Mouse (Mus musculus): ENCODE measurements around the gene Cd300lf. TPM values are rescaled to one million over a fixed set of nuclear protein-coding genes. Genes with fewer than 3 reads are reported as not detected.

Cd300lf gene
- polyA plus RNA-seq, 1 experiment: 0.72 TPM

DNA sequence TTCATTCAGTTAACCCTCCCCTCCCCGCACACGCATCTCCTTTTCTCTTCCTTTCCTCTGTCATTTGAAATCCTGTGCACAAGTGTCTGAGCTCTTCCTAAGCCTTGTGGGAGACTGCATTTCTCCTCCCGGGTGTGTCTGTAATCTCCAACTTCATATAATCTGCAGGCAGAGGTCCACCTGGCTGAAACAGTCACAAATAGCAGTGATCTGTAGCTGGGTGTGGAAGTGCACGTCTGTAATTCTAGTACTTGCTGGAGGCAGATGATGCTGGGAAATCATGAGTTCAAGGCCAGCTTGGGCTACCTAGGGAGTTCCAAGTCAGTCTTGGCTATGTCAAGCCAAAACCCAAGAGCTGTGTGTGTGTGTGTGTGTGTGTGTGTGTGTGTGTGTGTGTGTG is 41.7 kb downstream of the Cd300lf start:
- DNase-seq: no peak
- no peak for TF ChIP-seq POLR2A (IDR thresholded peaks at IDR 0.05; ENCODE audit: borderline replicate concordance, insufficient read depth, low read length)
- TF ChIP-seq CTCF (IDR thresholded peaks at IDR 0.05; ENCODE audit: borderline replicate concordance, insufficient read depth, low read depth, low read length): no peak
- Histone ChIP-seq H3K4me3 (replicated peaks; ENCODE audit: insufficient read depth, low read depth, low read length) (peak overlapping the region; percentile 71), H3K27me3 (ENCODE audit: control insufficient read depth, insufficient read depth, low read length) (no peaks in the 10 kb centered on the region), H3K27ac (ENCODE audit: insufficient read depth, low read length) (peak overlapping the region; percentile 85), H3K4me1 (ENCODE audit: control insufficient read depth, insufficient read depth, low read length) (peaks cover 2% of the 10 kb centered on the region; the same call in 1 of the 2 replicates)
- 5% methylated on average over 4 of the region's 4 CpGs for WGBS

- peak; percentile 61; the same call in 1 of the 2 replicates for TF ChIP-seq POLR2A (IDR thresholded peaks at IDR 0.05; ENCODE audit: borderline replicate concordance, insufficient read depth, low read length)
- TF ChIP-seq CTCF (IDR thresholded peaks at IDR 0.05; ENCODE audit: borderline replicate concordance, insufficient read depth, low read depth, low read length): no peak
- Histone ChIP-seq H3K27me3 (ENCODE audit: control insufficient read depth, insufficient read depth, low read length) (no peaks in the 10 kb centered on the region), H3K4me1 (ENCODE audit: control insufficient read depth, insufficient read depth, low read length) (peaks cover 2% of the 10 kb centered on the region; the same call in 1 of the 2 replicates), H3K4me3 (replicated peaks; ENCODE audit: insufficient read depth, low read depth, low read length) (peak within 1 kb of the TSS; percentile 71), H3K27ac (ENCODE audit: insufficient read depth, low read length) (peak within 1 kb of the TSS; percentile 85)
- DNase-seq: peak; percentile 85 to 86
- WGBS: under 1% methylated on average over 36 of the region's 36 CpGs
These were observed 42.4 kb downstream of the Cd300lf start, which contains the start of gene Rab37 for GRCm38 (mm10) chr11:115091362-115091901. TSS of gene Rab37 (plus strand) at chr11:115091431.

DNA sequence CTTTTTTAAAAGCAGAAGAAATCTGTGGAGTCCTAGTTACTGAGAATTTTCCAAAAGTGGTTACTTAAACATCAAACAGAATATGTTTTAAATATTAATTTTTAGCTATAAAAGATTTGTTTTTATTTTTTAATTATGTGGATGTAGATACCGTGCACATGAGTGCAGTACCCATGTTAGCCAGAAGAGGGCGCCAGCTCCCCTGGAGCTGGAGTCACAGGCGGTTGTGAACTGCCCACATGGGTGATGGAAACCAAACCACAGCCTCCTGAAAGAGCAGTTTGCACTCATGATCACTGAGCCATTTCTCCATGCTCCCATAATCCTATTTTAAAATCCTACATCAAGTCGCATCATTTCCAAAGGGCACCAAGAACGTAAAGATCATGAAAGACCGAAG is 43.9 kb downstream of the Cd300lf start:
- 70% methylated on average over 6 of the region's 6 CpGs for WGBS
- DNase-seq: no peak

GRCm38 (mm10) chr11:115086213-115086612 is 47.6 kb downstream of the Cd300lf start:
- H3K4me1 ChIP-seq (ENCODE audit: control insufficient read depth, insufficient read depth, low read length): peaks cover 15% of the 10 kb centered on the region
- no peak overlapping the region for H3K4me3 ChIP-seq (replicated peaks; ENCODE audit: insufficient read depth, low read depth, low read length)
- H3K27ac ChIP-seq (ENCODE audit: insufficient read depth, low read length): no peak overlapping the region
- no peak for TF ChIP-seq CTCF (IDR thresholded peaks at IDR 0.05; ENCODE audit: borderline replicate concordance, insufficient read depth, low read depth, low read length)
- no peak for TF ChIP-seq POLR2A (IDR thresholded peaks at IDR 0.05; ENCODE audit: borderline replicate concordance, insufficient read depth, low read length)
- WGBS: 82% methylated on average over 7 of the region's 7 CpGs
- DNase-seq: no peak
- no peaks in the 10 kb centered on the region for H3K27me3 ChIP-seq (ENCODE audit: control insufficient read depth, insufficient read depth, low read length)

More for the DNA sequence above, 43.9 kb downstream of the Cd300lf start:
- peaks cover 5% of the 10 kb centered on the region; the same call in 1 of the 2 replicates for H3K4me1 ChIP-seq (ENCODE audit: control insufficient read depth, insufficient read depth, low read length)
- TF ChIP-seq POLR2A (IDR thresholded peaks at IDR 0.05; ENCODE audit: borderline replicate concordance, insufficient read depth, low read length) (no peak), CTCF (IDR thresholded peaks at IDR 0.05; ENCODE audit: borderline replicate concordance, insufficient read depth, low read depth, low read length) (peak; percentile 64)
- H3K4me3 ChIP-seq (replicated peaks; ENCODE audit: insufficient read depth, low read depth, low read length): no peak overlapping the region
- H3K27me3 ChIP-seq (ENCODE audit: control insufficient read depth, insufficient read depth, low read length): no peaks in the 10 kb centered on the region
- no peak overlapping the region for H3K27ac ChIP-seq (ENCODE audit: insufficient read depth, low read length)

DNA sequence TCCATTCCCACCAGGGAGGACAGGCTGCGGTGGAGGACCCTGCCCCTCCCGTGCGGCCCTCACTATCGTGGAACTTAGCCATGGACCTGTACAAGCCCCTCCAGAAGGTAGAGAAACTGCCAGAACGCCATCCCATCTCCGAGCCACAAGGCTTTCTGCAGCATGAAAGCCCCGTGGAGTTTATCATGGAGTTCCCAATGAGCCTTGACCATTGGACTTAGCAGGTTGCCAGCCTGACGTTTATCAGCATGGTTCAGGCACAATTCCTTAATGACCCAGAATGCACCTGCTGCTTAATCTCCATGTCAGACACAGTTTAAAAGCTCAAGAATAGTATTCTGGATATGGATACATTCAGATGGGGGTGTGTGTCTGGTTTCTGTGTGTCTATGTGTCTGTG is 48.7 kb downstream of the Cd300lf start:
- Histone ChIP-seq H3K4me3 (replicated peaks; ENCODE audit: insufficient read depth, low read depth, low read length) (no peak overlapping the region), H3K4me1 (ENCODE audit: control insufficient read depth, insufficient read depth, low read length) (peaks cover 15% of the 10 kb centered on the region), H3K27me3 (ENCODE audit: control insufficient read depth, insufficient read depth, low read length) (no peaks in the 10 kb centered on the region), H3K27ac (ENCODE audit: insufficient read depth, low read length) (no peak overlapping the region)
- 51% methylated on average over 8 of the region's 8 CpGs for WGBS
- DNase-seq: no peak
- TF ChIP-seq CTCF (IDR thresholded peaks at IDR 0.05; ENCODE audit: borderline replicate concordance, insufficient read depth, low read depth, low read length): no peak
- no peak for TF ChIP-seq POLR2A (IDR thresholded peaks at IDR 0.05; ENCODE audit: borderline replicate concordance, insufficient read depth, low read length)

GRCm38 (mm10) chr11:115084595-115084994 is 49.2 kb downstream of the Cd300lf start:
- Histone ChIP-seq H3K4me1 (ENCODE audit: control insufficient read depth, insufficient read depth, low read length) (peaks cover 15% of the 10 kb centered on the region), H3K27me3 (ENCODE audit: control insufficient read depth, insufficient read depth, low read length) (no peaks in the 10 kb centered on the region), H3K27ac (ENCODE audit: insufficient read depth, low read length) (no peak overlapping the region), H3K4me3 (replicated peaks; ENCODE audit: insufficient read depth, low read depth, low read length) (no peak overlapping the region)
- 21% methylated on average over 12 of the region's 12 CpGs for WGBS
- DNase-seq: peak in 1 of 2 experiments; percentile 59
- TF ChIP-seq POLR2A (IDR thresholded peaks at IDR 0.05; ENCODE audit: borderline replicate concordance, insufficient read depth, low read length) (no peak), CTCF (IDR thresholded peaks at IDR 0.05; ENCODE audit: borderline replicate concordance, insufficient read depth, low read depth, low read length) (no peak)

DNA sequence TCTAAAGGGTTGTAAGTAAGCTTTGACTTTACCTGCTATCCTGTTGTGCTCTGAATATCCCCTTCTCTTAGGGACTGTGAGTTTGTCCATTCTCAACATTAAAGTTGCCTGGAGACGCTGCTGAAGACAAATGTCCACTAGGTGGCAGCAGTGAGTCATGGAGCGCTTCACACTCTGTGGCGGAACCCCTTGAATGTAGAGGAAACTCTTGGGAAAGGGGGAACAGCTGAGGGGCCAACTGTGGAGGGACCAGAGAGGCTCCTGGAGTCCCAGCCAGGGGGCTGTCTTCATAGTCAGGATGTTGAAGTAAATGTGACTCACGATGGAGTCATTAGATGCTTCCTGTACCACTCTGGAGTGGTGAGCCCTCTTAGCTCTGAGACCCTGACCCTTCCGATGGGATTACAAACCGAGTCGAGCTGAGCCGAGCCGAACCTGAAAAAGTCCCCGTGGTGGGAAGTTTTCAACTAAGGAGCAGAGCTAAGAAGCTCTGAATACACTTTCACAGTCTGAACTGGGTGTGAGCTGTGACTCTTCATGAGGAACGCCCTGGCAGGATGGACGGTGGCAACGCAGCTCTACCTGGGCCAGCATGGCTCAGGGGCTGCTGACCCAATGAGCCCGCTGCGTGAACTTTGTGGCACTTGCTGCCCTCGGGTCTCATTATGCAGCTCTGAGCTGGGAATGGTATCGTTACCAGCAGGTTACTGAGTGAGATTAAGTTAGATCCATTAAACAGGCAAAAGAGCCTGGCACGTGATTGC is 50.2 kb downstream of the Cd300lf start:
- H3K27me3 ChIP-seq (ENCODE audit: control insufficient read depth, insufficient read depth, low read length): no peaks in the 10 kb centered on the region
- peak; percentile 79 to 81 for DNase-seq
- H3K27ac ChIP-seq (ENCODE audit: insufficient read depth, low read length): no peak overlapping the region
- WGBS: 45% methylated on average over 18 of the region's 18 CpGs
- peaks cover 15% of the 10 kb centered on the region for H3K4me1 ChIP-seq (ENCODE audit: control insufficient read depth, insufficient read depth, low read length)
- TF ChIP-seq CTCF (IDR thresholded peaks at IDR 0.05; ENCODE audit: borderline replicate concordance, insufficient read depth, low read depth, low read length): peak; percentile 88
- no peak for TF ChIP-seq POLR2A (IDR thresholded peaks at IDR 0.05; ENCODE audit: borderline replicate concordance, insufficient read depth, low read length)
- no peak overlapping the region for H3K4me3 ChIP-seq (replicated peaks; ENCODE audit: insufficient read depth, low read depth, low read length)

GRCm38 (mm10) chr11:115082196-115082595 is 51.6 kb downstream of the Cd300lf start:
- 62% methylated on average over 6 of the region's 6 CpGs for WGBS
- H3K4me1 ChIP-seq (ENCODE audit: control insufficient read depth, insufficient read depth, low read length): peaks cover 15% of the 10 kb centered on the region
- H3K27ac ChIP-seq (ENCODE audit: insufficient read depth, low read length): no peak overlapping the region
- no peak for DNase-seq
- H3K27me3 ChIP-seq (ENCODE audit: control insufficient read depth, insufficient read depth, low read length): no peaks in the 10 kb centered on the region
- TF ChIP-seq CTCF (IDR thresholded peaks at IDR 0.05; ENCODE audit: borderline replicate concordance, insufficient read depth, low read depth, low read length) (no peak), POLR2A (IDR thresholded peaks at IDR 0.05; ENCODE audit: borderline replicate concordance, insufficient read depth, low read length) (no peak)
- no peak overlapping the region for H3K4me3 ChIP-seq (replicated peaks; ENCODE audit: insufficient read depth, low read depth, low read length)

All from cerebellum, adult 2 months (tissue).